Mouse (Mus musculus) left cerebral cortex, adult 2 months (tissue): ENCODE results near the gene Plcz1. TPM values are rescaled to one million over a fixed set of nuclear protein-coding genes. Genes with fewer than 3 reads are reported as not detected.
A peak's percentile ranks its signal among the peaks of the same experiment; 100 is the strongest.

ENCODE experiments used
- DNase-seq, 2 experiments: peaks; one replicate each; pipeline ENCODE4 v3.0.0; 2021 to 2022; ENCODE audit warnings: low spot score in 2 of 2, mixed read lengths in 1 of 2; ENCODE audit errors: extremely low spot score in 1 of 2
- H3K27ac ChIP-seq: fragments of 200-600 bp; 2 replicates; pipeline ENCODE4 v1.8.1; 2022
- H3K4me3 ChIP-seq: fragments of 200-600 bp; 2 replicates; pipeline ENCODE4 v1.8.1; 2022
- CTCF ChIP-seq: fragments of 200-600 bp; IDR thresholded peaks from 2 replicates; pipeline ENCODE4 v1.8.1; 2022; ENCODE audit warnings: antibody characterized with exemption, mild to moderate bottlenecking, moderate library complexity
- intact Hi-C: fragments of 180-260 bp; cut with DNase I; formaldehyde crosslinking; loops from one replicate; pipeline ENCODE4 v1.15.1; 2025
- long read RNA-seq, 2 experiments: library from polyadenylated mRNA; stranded (forward); transcript quantifications; one replicate each; pipeline ENCODE4 v2.0.0; 2021; ENCODE audit warnings: borderline mapping rate in 2 of 2
- total RNA-seq, 2 experiments: library from RNA; stranded (reverse); gene quantifications; 2 replicates each; pipeline ENCODE4 v1.2.3; 2021

Gene Plcz1
- total RNA-seq: under 1 TPM; 0.81 to 0.82 TPM
- long read RNA-seq, experiment 1, partial matches to known transcripts: 1 of 1 reads
- long read RNA-seq, experiment 1, other reads (novel, unspliced or antisense): 0 of 1 reads
- long read RNA-seq, experiment 2, partial matches to known transcripts: 1 of 1 reads
- long read RNA-seq, experiment 2, other reads (novel, unspliced or antisense): 0 of 1 reads

DNA sequence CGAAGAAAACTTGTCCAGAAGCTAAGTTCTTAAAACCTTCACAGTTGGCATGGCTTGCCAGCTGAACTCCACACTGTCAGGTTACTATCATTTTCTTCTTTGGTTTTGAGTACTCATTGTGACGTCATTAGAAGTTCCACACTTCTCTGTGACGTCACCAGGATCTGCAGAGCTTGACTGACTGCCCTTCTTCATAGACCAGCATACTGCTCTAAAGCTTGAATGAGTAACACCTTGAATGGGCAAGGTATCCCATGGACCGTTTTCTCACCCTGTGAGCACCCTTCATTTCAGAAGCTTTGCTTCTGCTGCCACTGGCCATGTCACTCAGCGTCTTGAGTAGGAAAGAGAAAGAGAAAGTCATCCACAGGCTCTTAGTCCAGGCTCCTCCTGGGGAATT, at the start of gene Plcz1:
Plcz1 (minus strand) TSS at position 101 of the 400 bp plus-strand sequence.
- no peak within 1 kb of the TSS for H3K27ac ChIP-seq
- no peak within 1 kb of the TSS for H3K4me3 ChIP-seq
- DNase-seq: no peak
- no peak for TF ChIP-seq CTCF
- intact Hi-C loops: no loop called here

DNA sequence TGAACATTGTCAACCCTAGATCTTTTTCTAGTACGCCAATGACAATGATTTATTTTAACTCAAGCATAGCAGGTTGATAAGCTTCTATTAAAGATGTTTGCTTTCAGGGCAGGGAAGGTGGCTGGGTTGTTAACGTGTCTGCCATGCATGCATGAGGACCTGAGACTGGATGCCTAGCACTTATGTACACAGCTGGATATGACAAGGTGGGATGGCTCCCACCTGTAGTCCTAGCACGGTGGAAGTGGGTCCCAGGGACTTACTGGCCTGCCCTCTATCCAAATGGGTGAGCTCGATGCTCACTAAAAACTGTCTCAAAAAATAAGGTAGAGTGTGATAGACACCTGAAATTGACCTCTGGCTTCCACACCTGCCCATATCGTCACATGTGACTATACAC, 48.6 kb upstream of the Plcz1 start:
- peak in 1 of 2 experiments; percentile 3 for DNase-seq
- no peak for TF ChIP-seq CTCF
- intact Hi-C loops: no loop called here
- no peak overlapping the region for H3K4me3 ChIP-seq
- H3K27ac ChIP-seq: no peak overlapping the region

DNA sequence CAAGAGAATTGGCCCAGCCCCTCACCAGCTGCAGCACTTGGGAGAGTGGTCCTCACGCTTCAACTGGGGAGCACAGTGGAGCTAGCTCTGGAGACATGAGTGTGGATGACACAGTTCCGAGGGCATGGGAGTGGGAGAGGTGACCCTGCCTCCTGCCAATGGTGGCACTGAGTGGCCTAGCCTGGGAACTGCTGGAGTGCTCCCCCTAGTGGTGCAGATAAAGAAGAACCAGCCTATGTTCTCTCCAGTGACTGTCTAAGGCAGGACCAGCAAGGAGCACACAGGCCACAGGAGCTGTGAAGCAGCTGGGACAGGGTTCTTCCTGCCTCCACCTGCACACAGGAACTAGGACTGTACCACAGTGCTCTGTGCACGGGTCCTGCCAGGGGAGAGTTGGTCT, 40.5 kb upstream of the Plcz1 start:
- intact Hi-C loops: no loop called here
- H3K27ac ChIP-seq: no peak overlapping the region
- no peak for DNase-seq
- no peak overlapping the region for H3K4me3 ChIP-seq
- peak; percentile 47 for TF ChIP-seq CTCF

DNA sequence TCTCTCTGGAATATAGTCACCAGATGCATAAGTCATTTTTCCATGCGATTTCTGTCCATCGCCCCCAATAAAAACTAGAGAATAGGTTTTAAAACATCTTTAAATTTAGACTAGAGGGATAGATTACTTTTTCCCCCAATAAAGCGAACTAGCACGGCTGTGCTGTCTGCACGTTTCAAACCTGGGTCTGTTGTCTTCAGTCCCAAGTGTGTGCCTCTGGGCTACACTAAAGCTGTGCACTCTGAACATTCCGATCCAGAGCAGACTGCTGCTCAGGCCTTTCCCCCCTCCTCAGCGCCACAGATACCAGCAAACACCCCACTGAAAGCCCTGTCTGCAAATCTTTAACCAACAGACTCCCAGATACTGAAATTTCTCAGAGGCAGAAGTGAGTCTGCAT, 39.7 kb upstream of the Plcz1 start:
- Histone ChIP-seq H3K4me3 (no peak overlapping the region), H3K27ac (no peak overlapping the region)
- intact Hi-C loops: no loop called here
- DNase-seq: no peak
- TF ChIP-seq CTCF: no peak

DNA sequence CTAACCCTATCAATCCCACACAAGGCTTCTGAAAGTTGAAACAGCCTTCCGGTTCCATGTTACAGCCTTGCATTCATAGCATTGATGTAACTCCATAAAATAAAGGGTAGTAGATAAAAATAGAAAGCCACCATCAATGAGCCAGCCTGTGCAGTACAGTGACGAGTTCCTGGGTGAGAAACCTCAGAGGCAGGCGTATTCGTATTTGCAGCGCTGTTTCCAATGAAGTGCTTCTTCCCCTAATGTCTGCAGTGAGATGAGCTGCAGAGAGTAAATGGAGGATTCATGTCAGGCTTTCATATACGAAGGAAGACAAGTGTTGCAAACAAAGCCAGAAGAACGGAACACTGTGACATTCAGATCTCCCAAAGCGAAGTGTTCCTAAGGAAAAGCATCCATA, 27.9 kb upstream of the Plcz1 start:
- Histone ChIP-seq H3K27ac (no peak overlapping the region), H3K4me3 (peak overlapping the region; percentile 3)
- no peak for DNase-seq
- intact Hi-C loops: no loop called here
- TF ChIP-seq CTCF: no peak

DNA sequence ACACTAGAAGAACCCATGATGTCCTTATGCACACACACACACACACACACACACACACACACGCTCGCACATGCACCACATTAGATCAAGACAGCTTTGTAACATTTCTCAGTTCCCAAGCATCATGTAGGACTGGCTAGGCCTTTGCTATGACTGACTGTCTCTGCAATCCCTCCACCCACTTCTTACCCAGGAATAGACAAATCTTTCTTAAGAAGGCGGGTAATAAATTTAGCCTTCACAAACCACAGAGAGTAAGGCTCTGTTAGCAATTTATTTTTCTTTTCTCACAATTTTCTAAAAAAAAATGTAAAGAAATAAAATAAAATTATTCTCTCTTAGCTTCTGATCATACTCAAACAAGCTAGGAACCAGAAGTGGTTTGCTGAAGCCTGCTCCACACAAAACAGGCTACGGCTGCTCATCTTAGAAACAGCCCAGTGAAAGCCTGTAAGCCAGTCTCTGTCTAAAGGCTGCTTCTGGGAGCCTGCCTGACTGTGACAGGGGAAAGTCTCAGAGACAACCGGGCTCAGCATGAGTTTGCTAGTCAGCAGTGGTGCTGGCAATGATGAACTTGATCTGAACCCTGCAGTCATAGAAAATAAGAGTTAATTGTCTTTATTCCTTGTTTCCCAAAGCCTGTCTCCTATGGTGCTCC, 13.1 kb upstream of the Plcz1 start:
- DNase-seq: peak in 1 of 2 experiments; percentile 18
- intact Hi-C loops: loop anchor here (5.0 to 10.0 kb wide), 2 partner anchors 180 to 368 kb away; partner anchors contain the start of gene Plekha5
- no peak for TF ChIP-seq CTCF
- H3K4me3 ChIP-seq: no peak overlapping the region
- peak overlapping the region; percentile 75 for H3K27ac ChIP-seq

DNA sequence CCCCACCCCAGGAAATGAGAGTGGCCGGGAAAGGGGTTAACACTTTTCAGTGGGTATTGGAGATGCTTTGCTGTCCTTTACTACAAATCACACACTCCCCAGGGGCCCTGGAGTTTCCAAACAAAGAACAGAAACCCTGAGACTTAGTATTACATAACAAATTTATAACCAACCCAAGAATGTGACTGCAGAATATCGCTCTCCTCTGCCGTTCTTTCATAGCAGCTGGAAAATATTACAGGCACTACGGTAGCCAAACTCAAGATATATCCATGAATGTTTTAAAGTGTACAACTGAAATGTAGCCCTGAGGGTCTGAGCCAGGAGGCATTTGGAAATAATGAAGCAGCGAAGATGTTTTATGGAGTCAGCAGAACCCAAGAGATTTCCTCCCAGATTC, 10.2 kb upstream of the Plcz1 start:
- intact Hi-C loops: loop anchor here (5.0 to 10.0 kb wide), 2 partner anchors 177 to 371 kb away; partner anchors contain the start of gene Plekha5
- no peak for TF ChIP-seq CTCF
- no peak overlapping the region for H3K27ac ChIP-seq
- DNase-seq: no peak
- H3K4me3 ChIP-seq: no peak overlapping the region

DNA sequence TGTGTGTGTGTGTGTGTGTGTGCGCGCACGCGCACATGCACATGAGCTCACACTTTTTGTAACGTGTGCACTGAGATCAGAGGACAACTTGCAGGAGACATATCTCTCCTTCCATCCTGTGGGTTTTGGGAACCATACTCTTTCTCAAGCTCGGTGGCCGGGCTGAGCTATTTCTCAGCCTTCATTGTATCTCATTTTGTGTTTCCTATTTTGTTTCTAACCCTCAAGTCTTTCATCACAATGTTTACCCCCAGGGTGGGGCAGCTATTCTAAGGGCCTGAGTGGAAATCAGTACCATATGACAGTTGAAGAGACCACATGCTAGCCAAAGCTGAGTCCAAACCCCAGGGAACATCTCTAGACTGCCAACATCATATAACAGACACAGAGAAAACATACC, 305 bp downstream of the Plcz1 start, which contains the start of gene Capza3:
Capza3 (plus strand) TSS at position 301 of the 400 bp plus-strand sequence.
- no peak for DNase-seq
- no peak within 1 kb of the TSS for H3K27ac ChIP-seq
- no peak for TF ChIP-seq CTCF
- intact Hi-C loops: no loop called here
- H3K4me3 ChIP-seq: no peak within 1 kb of the TSS

DNA sequence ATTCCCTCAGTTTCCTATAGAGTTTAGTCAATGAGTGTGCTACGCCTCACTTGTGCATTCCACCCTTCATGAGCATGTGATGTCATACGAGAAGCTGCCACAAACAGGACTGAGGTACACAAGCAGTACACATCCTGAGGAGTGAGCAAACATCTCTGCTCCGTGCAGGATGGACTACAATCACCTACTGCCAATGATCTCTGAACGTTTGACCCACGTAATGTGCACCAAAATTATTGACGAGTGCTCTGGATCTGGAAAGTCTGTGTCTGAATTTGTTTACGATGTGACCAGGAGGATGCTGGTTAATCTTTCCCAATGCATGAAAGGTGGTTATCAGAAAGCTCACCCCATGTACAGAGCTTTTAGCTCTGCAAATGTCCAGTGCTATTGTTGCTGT, 16.9 kb downstream of the Plcz1 start:
- DNase-seq: no peak
- no peak for TF ChIP-seq CTCF
- intact Hi-C loops: no loop called here
- no peak overlapping the region for H3K4me3 ChIP-seq
- no peak overlapping the region for H3K27ac ChIP-seq

DNA sequence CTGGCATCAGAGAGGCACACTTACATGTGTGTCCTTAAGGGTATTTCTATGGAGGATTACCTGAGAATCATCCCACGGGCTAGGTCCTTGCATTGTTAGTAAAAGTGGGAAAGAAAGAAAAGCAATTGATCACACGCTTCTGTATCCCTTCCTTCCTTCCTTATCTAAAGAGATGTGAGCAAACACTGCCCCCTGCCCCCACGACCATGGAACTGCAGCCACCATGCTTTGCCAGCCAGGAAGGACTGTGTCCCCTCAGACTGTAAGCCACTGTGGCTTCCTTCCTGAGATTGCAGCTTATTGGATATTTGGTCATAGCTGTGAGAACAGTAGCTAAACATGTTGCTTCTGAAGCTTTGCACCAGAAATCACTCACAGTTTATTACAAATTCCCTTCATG, 36.1 kb downstream of the Plcz1 start:
- Histone ChIP-seq H3K27ac (no peak overlapping the region), H3K4me3 (no peak overlapping the region)
- no peak for TF ChIP-seq CTCF
- intact Hi-C loops: no loop called here
- no peak for DNase-seq

DNA sequence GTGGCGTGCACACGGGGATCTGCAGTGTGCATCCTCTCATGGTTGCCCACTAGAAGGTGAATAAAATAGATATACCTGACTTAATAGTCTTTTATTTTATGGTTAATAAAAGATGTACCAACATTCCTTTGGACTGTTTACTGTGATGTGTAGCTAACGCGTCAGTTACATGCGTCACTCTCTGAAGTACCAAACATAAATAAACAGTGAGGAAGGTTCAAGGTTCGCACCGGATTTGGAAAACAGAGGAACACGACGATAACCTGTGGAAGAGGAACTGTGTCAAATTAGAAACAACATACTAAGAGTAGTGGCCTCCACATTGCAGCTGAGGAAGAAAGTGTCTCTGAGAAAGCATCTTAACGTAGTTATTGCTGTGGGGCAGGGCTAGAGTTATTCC, 51.7 kb downstream of the Plcz1 start:
- H3K4me3 ChIP-seq: no peak overlapping the region
- DNase-seq: no peak
- intact Hi-C loops: no loop called here
- H3K27ac ChIP-seq: no peak overlapping the region
- no peak for TF ChIP-seq CTCF

DNA sequence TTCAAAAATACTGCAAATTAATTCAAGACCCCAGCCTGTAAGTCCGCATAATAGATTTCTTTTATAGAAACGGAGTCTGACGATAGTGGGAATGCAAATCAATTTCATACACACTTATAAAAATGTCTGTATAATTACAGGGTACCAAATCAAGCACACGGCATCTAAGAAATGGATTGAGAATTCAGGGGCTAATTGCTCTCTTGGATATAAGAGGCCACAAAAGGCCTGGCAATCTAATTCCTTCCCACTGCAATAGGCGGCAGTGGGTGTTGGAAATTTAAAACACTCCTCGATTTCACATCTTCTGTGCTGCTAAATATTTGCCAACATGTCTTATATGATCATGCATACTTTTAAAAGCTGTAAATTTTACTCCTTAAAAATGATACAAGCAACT, 52.2 kb downstream of the Plcz1 start:
- no peak for TF ChIP-seq CTCF
- DNase-seq: no peak
- Histone ChIP-seq H3K27ac (no peak overlapping the region), H3K4me3 (no peak overlapping the region)
- intact Hi-C loops: no loop called here

DNA sequence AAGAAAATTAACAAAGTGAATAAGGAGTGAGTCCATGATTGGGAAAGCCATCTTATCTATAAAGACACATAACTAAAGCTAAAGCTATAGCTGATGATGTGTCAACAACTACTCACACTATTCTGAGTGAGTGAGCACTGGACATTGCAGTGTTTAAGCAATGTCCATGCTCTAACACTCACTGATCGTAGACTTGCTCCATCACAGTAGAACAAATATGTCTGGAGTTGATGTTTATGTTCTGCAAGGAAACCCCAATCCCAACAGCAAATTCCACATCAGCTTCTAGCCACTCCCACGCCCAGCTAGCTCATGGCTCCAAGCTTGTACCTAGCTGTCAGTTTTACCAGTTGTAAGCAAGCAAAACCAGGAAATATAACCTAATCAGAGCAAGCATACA, 54.7 kb downstream of the Plcz1 start:
- Histone ChIP-seq H3K4me3 (no peak overlapping the region), H3K27ac (no peak overlapping the region)
- no peak for TF ChIP-seq CTCF
- intact Hi-C loops: no loop called here
- DNase-seq: no peak
